Mouse (Mus musculus) 3134 (cell line): ENCODE results near the gene Atg10.
A peak's percentile ranks its signal among the peaks of the same experiment; 100 is the strongest.
"Not testable (repeated sequence)": the region's sequence is repeated elsewhere in the genome, so short reads cannot be mapped to it uniquely, and the experiment has no call there.

Source experiments
- DNase-seq: peaks from one replicate; pipeline ENCODE4 v3.0.0-alpha.2; 2011; ENCODE audit warnings: low spot score; ENCODE audit not compliant: insufficient read length; ENCODE audit errors: extremely low read depth

Atg10 gene

GRCm38 (mm10) chr13:91223587-91224437, at the start of gene Atg10:
TSS of gene Atg10 (minus strand) at chr13:91223968.
- peak; percentile 96 for DNase-seq

GRCm38 (mm10) chr13:91252406-91252805, 28.6 kb upstream of the Atg10 start:
- no peak for DNase-seq

GRCm38 (mm10) chr13:91251636-91252035, 27.9 kb upstream of the Atg10 start:
- DNase-seq = no peak

- not testable (repeated sequence) for DNase-seq
Measured at GRCm38 (mm10) chr13:91250050-91250449, 26.3 kb upstream of the Atg10 start.

- DNase-seq = no peak
Measured at GRCm38 (mm10) chr13:91246472-91246871, 22.7 kb upstream of the Atg10 start.

GRCm38 (mm10) chr13:91237976-91238375, 14.2 kb upstream of the Atg10 start:
- DNase-seq = no peak

GRCm38 (mm10) chr13:91236884-91237283, 13.1 kb upstream of the Atg10 start:
- DNase-seq = no peak

- DNase-seq = peak; percentile 46
Measured at GRCm38 (mm10) chr13:91224438-91224814, 658 bp upstream of the Atg10 start.

GRCm38 (mm10) chr13:91223063-91223462, 705 bp downstream of the Atg10 start:
- DNase-seq = no peak

- DNase-seq = no peak
Measured at GRCm38 (mm10) chr13:91221696-91222095, 2.1 kb downstream of the Atg10 start.

GRCm38 (mm10) chr13:91217691-91218090, 6.1 kb downstream of the Atg10 start:
- no peak for DNase-seq

- no peak for DNase-seq
Measured at GRCm38 (mm10) chr13:91216656-91217205, 7.0 kb downstream of the Atg10 start.

- DNase-seq = no peak
Measured at GRCm38 (mm10) chr13:91212958-91213357, 10.8 kb downstream of the Atg10 start.

GRCm38 (mm10) chr13:91206237-91206636, 17.5 kb downstream of the Atg10 start:
- peak; percentile 68 for DNase-seq

GRCm38 (mm10) chr13:91202564-91202963, 21.2 kb downstream of the Atg10 start:
- no peak for DNase-seq

- DNase-seq = no peak
Measured at GRCm38 (mm10) chr13:91187378-91188234, 36.2 kb downstream of the Atg10 start.

GRCm38 (mm10) chr13:91185248-91185867, 38.4 kb downstream of the Atg10 start:
- DNase-seq = no peak

- DNase-seq = no peak
Measured at GRCm38 (mm10) chr13:91184226-91184625, 39.5 kb downstream of the Atg10 start.

- DNase-seq = no peak
Measured at GRCm38 (mm10) chr13:91180364-91180763, 43.4 kb downstream of the Atg10 start.

- DNase-seq = no peak
Measured at GRCm38 (mm10) chr13:91179174-91179899, 44.4 kb downstream of the Atg10 start.
